Mouse (Mus musculus) Muller cell, postnatal 12 days (primary cell): ENCODE results near the gene Cdyl.

Experiments
- DNase-seq: peaks from one replicate; pipeline ENCODE4 v3.0.0-alpha.2; 2015; ENCODE audit errors: inconsistent ontology term

Gene Cdyl

DNA sequence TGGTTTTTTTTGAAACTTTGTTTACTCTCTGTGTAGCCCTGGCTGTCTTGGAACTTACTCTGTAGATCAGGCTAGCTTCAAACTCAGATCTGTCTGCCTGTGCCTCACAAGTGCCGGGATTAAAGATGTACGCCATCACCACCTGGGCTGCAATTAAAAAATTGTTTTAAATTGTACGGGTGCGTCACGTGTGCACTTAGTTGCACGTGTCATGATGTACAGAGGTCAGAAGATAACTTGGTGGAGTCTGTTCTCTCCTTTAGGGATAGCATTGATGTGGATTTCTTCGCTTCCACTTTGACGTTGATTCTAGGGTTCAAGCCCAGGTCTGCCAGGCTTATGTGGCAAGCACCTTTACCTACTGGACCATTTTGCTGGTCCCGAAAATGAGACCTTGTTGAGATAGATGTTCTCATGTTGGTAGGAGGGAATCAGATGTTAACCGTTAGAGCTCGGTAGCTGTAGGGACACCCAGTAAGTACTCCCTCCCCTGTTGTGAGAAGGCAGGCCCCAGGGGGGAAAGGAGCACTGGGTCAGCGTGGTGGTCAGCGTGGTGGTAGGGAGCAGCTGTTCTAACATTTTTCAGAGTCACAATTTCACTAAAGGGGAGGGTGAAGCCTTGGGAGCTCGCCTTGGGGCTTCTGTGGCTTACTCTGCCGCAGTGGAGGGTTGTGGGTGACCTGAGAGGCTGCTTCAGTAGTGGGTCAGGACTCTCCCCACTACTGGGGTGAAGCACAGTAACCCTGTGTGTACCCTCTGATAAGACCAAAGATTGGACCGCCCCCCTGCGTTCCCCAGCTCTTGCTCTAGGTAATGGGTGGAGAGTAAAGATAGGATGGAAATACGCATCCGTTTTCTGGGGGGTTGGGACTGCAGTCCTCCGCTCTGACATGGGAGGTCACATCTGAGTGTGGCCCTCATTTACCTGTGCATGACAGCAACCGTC is 97.0 kb downstream of the Cdyl start:
- DNase-seq: no peak

DNA sequence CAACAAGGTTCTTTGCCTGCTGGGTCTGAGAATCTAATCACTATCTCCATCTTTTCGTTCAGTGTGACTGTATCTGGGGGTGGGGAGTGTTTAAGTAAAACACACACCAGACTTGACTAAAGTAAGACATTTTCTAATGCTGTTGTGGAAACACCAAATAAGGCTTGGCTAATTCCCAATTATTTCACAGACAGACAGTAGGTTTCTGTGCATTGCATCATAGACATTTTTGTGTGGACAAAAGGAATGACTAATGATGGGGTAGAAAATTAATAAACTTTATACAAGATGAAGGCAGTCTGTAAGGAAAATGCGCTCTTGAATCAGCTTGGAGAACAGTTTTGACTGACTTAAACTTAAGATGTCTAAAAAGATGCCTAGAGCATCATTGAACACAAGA is 100.7 kb downstream of the Cdyl start:
- DNase-seq: peak; percentile 43

DNA sequence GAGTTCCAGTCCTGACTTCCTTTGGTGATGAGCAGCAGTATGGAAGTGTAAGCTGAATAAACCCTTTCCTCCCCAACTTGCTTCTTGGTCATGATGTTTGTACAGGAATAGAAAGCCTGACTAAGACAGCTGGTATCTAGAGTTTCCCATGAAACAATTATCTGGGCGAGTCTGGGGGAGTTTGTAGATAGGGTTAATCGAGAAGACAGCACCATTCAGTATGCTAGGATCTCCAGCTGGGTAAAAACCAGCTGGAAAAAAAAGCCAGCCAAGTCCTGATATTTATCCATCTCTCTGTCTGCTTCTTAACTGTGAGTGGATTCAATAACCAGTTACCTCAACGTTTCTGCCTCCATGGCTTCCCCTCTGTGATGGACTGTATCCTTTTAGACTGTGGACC is 104.9 kb downstream of the Cdyl start:
- no peak for DNase-seq

DNA sequence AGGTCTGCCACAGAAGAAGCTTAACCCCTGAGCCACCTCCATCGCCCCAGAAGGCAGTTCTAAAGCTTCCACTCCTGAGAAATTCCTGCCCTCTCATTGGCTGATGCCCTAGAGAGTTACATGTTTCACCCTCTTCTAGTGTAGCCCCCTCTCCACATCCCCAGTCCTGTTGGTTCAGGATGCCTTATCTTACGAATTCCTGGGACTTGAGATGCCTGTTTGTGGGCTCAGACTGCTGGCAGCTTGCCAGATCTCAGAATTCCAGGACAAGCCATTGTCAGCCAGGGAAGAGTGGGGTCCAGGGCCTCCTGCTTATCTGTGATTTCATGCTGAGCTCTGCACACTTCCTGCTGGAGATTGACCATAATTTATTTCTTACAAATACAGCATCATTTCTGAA is 106.2 kb downstream of the Cdyl start:
- DNase-seq: peak; percentile 37

DNA sequence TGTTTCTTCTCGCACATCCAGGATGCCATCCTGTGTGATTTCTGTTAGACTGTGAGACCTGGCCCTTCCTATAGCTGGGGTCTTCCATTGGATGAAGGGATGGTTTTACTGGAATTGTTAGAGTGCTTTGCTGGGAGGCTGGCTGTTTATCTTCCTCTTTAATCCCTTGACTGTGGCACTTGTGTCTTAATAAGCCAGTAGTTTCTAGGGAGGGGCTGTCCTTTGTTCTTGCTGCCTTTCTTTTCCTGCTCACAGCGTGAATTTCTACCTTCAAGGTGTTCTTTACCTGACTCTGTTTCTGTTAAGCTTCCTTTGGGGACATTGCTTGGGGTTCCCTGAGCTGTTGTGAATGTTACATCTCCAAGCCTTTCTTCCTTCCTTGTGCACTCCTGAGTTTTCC is 110.0 kb downstream of the Cdyl start:
- no peak for DNase-seq

DNA sequence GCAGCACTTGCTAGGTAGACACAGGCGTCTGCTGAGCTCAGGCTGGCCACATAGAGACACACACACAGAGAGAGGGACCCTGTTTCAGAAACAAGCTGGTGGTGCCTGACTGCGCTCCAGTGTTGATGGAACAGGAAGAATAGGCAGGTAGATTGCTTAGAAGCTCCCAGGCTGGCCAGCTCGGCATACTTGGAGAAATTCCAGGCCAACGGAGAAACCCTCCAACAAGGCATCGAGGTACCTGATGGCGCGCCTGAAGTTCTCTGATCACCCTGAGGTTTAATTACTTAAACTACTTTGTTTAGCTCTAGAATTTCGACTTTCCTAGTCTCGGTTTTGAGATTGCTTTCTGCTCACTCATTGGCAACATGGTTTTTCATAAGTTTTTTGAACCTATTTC is 110.8 kb downstream of the Cdyl start:
- DNase-seq: no peak

DNA sequence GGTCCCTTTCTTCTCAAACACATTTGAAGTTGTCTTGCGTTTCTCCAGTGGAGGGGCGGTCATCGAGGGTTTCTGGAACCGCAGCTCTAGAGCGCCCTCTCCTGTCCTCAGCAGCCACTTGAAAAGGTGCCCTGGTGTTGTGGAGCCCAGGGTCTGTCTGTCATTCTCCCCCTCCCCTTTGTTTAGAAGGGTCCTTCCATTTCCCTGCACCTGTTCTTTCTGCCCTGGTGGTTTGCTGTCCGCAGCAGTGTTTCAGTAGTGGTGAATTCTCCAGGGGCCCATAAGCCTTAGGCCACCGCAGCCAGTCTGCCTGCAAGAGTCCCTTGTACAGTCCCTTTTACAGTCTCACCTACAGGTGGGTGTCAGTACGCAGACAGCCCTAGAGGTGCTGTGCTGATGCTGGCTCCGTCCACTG is 112.3 kb downstream of the Cdyl start:
- no peak for DNase-seq

DNA sequence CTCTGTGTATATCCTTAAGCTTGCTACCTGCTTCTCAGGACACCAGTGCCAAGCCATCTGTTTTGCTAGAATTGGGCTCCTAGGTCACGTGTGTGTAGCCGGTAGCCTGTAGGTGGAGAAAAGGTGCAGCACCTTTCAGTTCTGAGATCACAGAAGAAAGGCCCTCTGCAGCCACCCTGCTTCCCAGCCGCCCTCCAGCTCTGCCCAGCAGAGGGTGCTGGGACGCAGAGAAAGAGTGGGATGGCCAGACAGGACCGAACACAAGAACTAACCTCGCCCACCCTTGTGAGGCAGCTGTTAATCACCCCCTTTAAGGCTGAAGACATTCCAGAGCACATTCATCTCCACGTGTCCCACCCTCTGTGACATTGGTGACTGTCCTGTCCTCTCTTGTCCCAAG is 114.1 kb downstream of the Cdyl start:
- DNase-seq: no peak

DNA sequence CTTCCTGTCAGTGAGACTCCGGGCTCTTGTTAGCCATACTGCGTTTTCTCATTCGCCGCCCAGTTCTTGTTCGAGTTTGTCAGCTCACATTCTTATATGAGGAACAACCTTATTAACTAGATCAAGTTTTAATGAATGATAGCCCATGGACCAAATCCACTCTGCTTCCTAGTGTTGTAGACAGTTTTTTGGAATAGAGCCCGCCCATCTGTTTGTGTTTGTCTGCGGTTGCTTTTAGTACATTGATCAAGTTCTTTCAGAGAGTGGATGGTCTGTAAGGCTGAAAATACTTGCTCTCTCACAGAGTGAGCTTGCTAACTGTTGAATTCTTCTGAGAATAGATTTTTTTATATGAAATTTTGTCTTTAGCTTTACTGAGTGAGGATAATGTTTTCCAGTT is 116.5 kb downstream of the Cdyl start:
- peak; percentile 74 for DNase-seq

DNA sequence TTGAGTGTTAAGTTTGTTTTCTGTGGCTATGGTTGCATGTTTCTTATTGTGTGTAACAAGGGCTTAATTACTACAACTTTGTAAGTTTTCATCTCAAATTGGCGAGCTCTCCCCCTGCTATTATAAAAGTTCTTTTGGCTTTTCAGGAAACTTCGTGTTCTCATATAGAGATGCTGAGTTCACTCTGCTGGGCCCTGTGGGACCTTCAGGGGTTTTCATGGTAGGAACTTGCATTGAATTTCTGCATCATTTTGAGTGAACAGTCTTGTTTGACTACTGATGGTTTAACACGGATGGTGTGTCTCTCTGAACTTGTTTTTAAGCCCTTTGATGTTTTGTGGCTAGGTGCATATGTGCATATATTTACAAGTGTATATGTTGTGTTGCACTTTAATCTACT is 121.1 kb downstream of the Cdyl start:
- no peak for DNase-seq

DNA sequence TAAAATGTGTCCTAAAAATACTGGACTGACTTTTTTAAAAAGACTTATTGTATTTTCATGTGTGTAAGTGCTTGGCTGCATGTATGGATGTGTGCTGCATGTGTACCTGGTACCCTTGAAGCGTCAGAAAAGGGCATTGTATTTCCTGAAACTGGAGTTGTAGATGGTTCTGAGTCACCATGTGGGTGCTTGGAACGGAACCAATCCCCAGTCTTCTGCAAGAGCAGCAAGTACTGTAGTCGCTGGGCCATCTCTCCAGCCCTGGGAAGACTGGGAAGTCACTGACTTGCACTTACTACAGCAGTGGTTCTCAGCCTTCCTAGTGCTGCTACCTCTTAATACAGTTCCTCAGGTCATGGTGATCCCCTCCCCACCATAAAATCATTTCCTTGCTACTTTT is 122.1 kb downstream of the Cdyl start:
- DNase-seq: no peak

DNA sequence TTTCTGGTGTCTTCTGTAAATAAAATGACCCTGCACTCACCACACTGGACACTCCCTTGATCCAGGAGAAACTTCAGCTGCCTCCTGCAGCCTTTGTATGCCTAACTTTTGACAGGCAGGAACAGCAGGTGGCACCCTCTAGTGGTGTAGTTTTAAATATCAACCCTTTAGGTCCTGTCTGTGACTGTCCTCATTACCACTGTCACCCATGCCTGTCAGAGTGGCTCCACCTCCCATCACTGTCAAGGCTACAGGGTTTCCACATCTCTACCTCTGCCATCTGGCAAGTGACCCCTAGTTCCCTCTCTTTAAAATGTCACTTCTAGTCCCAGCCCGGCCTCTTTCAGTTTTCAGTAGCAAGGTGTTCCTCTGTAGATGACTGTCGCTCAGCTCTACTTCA is 123.3 kb downstream of the Cdyl start:
- DNase-seq: no peak

DNA sequence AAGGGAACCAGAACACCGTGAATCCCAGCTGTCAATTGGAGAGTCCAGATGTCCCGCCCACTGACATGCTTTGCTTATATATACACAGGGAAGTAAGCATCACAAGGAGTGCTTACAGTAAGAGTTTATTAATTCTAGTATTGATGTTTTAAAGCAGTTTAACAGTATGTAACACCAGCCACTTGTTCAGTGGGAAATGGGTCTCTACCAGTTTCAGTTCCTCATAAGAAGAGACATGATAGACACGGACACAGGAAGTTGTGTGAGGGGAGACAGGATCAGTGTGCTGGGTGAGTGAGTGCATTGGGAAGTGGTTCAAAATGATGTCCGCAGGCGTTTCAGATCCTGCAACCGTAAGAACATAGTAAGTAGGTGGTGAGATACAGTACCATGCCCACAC is 123.9 kb downstream of the Cdyl start:
- no peak for DNase-seq

DNA sequence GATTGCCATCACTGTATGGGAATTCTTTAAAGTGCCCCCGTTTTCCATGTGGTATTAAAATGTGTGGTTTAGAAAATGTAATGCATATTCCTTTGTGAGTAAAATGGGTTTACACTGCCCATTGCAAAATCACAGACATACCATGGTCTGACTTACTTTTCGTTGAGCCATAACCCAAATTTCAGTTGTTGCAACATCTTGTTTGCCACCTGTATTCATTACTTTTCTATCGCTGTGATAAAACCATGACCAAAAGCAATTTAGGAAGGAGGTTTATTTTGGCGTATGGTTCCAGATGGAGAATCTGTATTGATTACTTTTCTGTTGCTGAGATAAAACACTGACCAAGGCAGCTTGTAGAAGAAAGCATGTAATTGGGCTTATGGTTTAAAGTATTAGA is 124.6 kb downstream of the Cdyl start:
- no peak for DNase-seq

DNA sequence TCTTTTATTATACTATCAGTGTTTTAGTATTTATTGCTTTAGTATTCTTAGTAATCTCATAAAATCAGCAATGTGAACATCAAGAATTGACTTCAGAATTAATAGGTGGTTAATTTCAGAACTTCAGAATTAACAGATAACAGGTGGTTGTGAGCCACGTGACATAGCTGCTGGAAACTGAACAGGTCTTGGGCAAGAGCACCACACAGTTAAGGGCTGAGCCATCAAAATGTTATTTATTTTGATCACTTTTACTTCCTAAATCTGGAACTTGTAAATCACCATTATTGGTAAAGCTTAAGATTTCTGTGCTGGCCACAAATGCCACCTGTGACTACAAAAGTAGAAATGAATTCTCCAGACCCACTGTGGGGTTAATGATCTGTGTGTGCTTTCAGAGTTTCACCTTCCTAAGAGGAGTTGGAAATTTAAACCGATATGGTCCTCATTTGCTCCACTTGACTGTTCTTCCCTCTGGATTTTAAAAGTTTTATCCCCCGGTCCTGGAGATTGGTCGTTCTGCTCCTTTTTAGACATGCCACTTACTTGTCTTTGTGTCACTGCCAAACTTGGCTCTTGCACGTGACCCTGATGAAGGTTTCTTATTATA is 125.8 kb downstream of the Cdyl start:
- DNase-seq: no peak

DNA sequence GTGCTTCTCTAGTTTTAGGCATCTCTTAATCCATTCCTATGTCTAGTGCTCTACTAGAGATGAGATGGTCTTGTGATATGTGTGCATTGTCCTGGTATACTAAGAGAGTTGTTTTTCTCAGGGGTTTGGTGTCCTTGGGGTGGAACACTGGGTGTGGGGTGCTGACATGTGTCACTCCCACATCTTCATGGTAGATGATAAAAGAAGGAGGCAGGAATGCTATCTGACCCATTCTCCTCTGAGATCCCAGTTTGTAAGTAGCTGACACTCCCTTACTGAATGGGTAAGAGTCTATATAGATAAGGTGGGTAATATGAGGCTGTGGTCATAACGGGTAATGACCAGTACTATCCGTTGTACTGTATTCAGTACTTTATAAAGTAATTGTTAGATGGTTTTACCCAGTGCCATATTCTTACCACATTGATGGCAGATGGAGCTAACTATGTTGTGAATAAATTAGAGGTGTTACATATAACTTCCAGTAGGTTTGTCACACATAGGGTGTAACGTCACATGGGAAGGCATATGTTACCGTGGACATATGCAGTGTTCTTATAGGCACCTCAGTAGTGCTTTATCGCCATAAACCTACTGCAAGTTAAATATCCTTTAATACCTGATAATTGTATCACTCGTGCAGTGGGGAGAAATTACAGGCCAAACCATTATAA is 127.2 kb downstream of the Cdyl start:
- DNase-seq: no peak

DNA sequence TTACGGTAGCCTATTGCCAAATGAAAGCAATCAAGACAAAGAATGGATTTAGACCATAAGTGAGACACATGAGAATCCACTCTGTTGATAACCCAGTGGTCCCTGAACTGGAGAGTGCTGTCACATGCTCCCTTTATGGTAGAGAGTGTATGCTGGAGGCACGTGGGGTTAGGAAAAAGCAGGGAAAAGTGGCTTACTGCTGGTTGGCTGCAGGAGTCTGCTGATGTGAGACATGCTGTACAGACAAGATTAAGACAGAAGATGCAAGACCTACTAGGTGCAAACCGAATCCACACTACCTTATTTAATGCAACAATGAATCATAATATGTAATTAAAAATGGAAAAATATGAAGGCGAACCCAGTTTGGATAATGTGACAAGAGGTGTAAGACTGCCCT is 129.9 kb downstream of the Cdyl start:
- DNase-seq: no peak

DNA sequence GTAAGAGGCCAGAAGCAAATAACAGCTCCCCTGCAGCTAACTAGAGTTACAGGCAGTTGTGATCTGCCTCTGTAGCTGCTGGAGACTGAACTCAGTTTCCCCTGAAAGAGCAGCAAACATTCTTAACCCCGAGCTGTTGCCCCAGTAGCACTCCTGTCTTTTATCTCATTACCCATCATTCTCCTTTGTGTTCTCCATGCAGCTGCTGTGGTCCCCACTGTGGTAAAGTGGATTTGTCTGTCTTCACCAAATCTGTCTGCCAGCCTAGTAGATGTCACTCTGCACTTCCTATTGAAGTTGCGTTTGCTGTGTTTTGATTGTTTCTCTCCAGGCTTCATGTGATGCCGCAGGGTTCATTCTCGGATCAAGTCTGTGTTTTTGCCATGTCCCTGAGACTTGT is 130.8 kb downstream of the Cdyl start:
- no peak for DNase-seq

DNA sequence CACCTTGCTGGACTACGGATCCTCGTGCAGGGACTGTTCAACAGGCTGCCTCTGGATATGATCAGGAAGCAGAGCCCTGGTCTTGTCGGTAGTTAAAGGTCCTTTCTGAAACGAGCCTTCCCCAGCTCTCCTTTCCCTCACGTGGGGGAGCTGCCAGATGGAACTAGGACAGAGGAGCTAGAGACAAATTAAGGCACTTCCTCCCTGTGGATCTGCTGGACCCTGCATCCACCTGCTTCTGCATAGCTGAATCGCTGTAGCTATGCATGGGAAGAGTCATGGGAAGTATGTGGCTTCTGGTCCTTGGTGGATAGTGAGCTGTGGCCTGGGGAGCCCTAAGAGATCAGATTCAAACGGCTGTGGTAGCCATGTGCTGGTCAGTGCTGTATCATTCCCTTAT is 134.7 kb downstream of the Cdyl start:
- no peak for DNase-seq

DNA sequence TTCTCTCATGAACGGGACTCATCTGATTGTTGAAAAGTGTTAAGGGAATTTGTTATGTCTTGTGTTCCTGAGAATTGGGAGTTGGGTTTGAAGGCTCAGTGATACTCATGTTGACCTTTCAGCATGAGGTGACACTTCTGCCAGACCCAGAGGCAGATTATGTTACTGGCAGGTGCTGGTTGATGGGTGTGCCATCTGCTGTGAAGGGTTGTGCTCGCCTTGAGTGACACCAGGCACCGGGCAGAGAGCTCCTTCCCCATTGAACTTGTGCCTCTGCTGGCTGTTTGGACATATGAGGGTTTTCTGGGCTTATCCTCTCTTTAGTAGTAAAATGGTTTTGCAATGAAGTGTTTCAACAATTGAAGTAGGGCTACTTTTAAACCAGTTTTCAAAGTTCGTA is 135.1 kb downstream of the Cdyl start:
- DNase-seq: no peak

DNA sequence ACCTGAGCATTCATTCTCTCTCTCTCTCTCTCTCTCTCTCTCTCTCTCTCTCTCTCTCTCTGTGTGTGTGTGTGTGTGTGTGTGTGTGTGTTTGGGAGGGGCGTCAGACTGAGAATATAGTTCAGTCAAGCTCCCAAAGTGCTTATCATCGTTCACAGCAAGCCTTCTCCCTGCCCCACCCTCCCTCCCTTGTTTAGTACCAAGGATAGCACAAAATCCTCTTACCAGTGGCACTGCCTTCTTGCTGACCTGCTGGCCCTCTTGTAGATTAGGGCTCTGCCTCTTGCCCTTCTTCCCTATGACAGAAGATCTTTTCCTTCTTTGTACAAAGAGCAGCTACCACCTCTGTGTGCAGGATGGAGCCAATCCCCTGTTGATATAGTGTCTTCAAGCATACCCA is 136.3 kb downstream of the Cdyl start:
- DNase-seq: no peak

DNA sequence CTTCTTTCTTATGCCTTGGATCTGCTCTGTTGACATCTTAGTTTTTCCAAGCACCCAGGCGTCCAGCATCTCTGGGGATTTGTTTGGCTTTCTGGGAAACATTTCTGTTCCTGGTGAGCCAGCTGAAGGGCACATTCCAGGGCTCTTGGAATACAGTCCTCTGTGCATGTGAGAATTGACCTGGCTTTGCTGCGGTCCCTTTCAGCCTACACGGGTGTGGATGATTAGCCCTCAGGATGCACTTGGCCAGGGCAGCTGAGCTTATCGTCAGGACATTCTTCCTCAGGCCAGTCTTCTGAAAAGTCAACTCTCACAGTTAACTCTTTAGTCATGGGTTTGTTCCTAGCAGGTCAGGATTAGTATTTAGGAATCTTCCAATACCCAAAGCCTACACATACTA is 136.7 kb downstream of the Cdyl start:
- peak; percentile 12 for DNase-seq
